Mouse (Mus musculus) layer of hippocampus, postnatal 36 days (tissue): ENCODE results near the gene Gdnf. TPM values are rescaled to one million over a fixed set of nuclear protein-coding genes. Genes with fewer than 3 reads are reported as not detected.
A peak's percentile ranks its signal among the peaks of the same experiment; 100 is the strongest.

ENCODE experiments used
- DNase-seq, 2 experiments: peaks; one replicate each; pipeline ENCODE4 v3.0.0; 2022
- total RNA-seq, 2 experiments: library from RNA; stranded (reverse); gene quantifications; 2 replicates each; pipeline ENCODE4 v1.2.3; 2021

The Gdnf gene
- under 1 TPM in 1 of 2 experiments, not detected in 1; 0.12 TPM for total RNA-seq

- peak in 1 of 2 experiments; percentile 6 for DNase-seq
Observed at GRCm38 (mm10) chr15:7810556-7811252, at the start of gene Gdnf. Gdnf (plus strand) TSS chr15:7810846.

- DNase-seq: no peak
Observed at GRCm38 (mm10) chr15:7767166-7767565, 43.5 kb upstream of the Gdnf start.

- DNase-seq: no peak
Observed at GRCm38 (mm10) chr15:7772983-7773382, 37.7 kb upstream of the Gdnf start.

DNA sequence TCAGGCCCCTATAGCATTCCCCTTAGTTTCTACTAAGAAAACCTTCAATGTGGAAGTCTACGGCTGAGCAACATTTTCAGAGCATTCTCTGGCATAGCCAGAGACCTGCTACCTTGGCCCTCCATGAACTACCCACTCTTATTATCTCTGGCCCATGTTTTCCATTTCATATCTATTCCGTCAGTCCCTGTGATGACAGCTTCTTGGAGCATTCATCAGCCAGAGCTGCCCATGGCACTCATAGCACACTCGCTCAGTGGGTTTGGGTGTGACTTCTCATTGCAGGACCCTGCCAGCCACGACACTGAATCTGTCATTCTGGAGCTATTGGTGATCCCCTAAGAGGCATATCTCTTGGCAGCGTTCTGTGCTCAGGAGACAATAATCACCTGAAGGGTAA lies 29.1 kb upstream of the Gdnf start:
- DNase-seq: no peak

GRCm38 (mm10) chr15:7809841-7810391 lies 730 bp upstream of the Gdnf start:
- peak in 1 of 2 experiments; percentile 8 for DNase-seq

GRCm38 (mm10) chr15:7811253-7811625 lies 593 bp downstream of the Gdnf start:
- no peak for DNase-seq

- DNase-seq: no peak
Observed at GRCm38 (mm10) chr15:7811856-7812733, 1.4 kb downstream of the Gdnf start.

GRCm38 (mm10) chr15:7812872-7813530 lies 2.4 kb downstream of the Gdnf start:
- peak; percentile 73 to 82 for DNase-seq

DNA sequence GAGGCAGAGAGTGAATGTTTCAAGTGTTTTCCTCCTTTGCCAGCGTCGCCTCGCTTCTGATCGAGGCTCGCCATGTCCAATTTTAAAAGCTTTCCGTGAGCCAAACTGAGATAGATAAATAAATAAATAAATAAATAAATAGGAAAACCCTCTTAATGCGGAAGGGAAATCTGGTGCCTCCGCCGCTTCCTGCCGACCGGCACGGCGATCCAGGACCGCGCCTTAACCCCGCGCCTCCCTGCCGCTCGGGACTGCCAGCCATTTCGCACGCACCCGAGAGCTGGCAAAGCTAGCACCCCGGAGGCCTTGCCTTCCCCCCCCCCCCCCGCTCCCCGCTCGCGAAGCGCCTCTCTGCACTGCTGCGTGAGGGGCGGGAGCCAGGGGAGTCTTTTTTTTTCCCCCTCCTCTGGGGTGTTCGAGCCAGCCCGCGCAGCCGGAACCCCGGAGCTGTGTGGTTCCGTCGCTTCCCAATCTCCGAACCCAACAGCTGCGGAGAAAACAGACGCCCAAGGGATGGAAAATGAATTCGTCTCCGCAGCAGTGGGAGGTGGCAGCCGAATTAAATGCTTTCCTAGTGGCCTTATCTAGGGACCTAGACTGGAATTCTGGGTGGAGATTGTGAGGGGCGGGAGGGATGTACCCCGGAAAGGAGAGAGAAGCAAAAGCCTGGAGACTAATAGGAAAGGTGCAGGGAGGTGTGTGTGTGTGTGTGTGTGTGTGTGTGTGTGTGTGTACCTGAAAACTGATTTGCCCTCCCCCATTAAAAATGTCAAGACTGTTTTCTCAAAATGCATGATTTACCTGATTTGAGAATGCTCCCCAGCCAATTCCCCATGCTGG lies 3.1 kb downstream of the Gdnf start:
- DNase-seq: peak in 1 of 2 experiments; percentile 14

DNA sequence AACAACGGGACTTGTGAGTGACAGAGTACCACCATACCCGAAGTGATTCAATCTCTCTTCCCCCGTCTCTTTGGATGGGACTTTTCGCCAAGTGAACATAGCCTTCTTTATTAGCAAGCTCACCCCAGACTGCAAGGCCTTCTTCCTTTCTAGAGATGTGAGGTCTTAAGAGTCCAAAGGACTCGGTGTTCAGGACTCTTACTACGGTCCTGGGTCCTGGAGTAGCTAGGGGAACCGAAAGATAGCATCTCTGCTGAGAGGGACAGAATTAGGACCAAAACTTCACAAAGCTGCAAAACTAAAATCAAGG lies 3.7 kb downstream of the Gdnf start:
- DNase-seq: no peak

GRCm38 (mm10) chr15:7814917-7815316 lies 4.3 kb downstream of the Gdnf start:
- no peak for DNase-seq

- DNase-seq: no peak
Observed at GRCm38 (mm10) chr15:7815521-7815944, 4.9 kb downstream of the Gdnf start.

DNA sequence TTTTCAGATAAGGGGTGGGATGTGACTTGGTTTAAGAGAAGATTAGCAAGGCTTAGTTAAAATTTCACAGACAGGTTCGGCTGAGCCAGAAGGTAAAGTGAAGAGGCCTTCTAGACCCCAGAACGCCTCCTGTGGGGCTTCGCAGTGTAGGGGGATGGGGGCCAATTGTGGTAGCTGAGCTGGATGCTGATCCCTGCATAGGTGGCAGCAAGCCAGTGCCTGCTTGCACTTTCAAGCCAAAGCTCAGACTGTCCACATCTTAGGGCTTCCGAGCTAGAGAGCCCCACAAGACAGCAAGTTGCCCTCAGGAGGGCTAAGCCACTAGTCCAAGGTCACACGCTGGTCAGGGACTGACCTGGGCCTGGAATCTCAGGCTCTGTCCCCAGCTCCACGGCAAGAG lies 13.2 kb downstream of the Gdnf start:
- DNase-seq: no peak

GRCm38 (mm10) chr15:7825530-7825929 lies 14.9 kb downstream of the Gdnf start:
- no peak for DNase-seq

GRCm38 (mm10) chr15:7835404-7835803 lies 24.8 kb downstream of the Gdnf start:
- no peak for DNase-seq

DNA sequence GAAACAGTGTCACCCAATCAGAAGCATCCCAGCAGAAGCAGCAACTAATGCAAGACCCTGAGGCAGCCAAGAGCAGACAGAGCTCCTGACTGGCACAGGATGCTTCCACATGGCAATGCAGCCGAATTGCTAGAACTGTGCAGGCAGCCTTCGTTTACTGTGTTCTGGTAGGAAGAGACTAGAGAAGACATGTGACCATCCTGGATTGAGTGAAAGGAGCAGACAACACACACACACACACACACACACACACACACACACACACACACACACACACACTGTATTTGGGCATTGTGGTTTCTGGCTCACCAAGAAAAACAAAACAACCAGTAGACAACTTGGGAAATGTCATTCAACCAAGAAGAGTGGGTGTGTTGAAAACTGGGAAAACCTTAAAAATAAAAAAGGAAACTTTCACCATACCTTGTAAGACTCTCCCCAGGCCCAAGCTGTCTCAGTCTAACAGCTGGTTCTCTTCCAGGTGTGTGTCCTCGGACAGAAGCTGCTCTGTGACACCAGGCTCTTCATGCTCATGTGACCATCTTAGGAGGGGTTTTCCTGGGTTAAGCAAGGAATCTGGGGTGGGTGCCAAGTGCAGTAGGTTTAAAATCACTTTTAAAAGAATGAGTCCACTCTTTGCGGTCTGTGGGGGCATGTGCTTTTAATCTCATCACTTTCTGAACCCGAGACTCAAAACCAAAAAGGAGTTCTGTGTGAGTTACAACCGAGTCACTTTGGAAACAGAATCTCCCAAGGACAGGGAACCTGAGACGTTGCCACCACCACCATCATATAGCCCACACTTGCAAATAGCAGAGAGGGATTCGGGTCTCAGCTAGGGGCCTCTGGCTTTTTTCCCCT lies 27.6 kb downstream of the Gdnf start:
- no peak for DNase-seq

- no peak for DNase-seq
Observed at GRCm38 (mm10) chr15:7838921-7839309, 28.3 kb downstream of the Gdnf start.

GRCm38 (mm10) chr15:7841664-7842063 lies 31.0 kb downstream of the Gdnf start:
- no peak for DNase-seq

DNA sequence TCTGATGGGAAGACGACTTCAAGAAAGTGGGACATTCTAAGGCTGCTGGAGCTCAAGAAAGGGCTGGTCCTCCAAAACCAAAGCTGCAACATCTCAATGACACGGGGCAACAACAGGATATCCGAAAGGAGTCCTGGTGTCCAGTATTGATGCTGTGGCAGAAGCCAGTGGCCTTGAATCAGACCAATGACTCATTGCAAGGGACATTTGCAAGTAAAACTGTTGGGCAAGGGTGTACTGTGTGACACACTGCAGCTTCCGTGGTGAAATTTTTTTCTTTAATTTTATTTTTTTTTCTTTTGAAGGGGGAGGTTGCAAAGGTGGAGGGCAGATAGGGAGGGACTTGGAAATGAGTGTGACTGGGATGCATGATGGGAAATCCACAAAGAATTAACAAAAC lies 31.8 kb downstream of the Gdnf start:
- DNase-seq: no peak

- no peak for DNase-seq
Observed at GRCm38 (mm10) chr15:7857418-7857817, 46.8 kb downstream of the Gdnf start.

GRCm38 (mm10) chr15:7858841-7859240 lies 48.2 kb downstream of the Gdnf start:
- no peak for DNase-seq
